ENCODE assay signal across 22 mouse cellular contexts in the genomic region with DNA sequence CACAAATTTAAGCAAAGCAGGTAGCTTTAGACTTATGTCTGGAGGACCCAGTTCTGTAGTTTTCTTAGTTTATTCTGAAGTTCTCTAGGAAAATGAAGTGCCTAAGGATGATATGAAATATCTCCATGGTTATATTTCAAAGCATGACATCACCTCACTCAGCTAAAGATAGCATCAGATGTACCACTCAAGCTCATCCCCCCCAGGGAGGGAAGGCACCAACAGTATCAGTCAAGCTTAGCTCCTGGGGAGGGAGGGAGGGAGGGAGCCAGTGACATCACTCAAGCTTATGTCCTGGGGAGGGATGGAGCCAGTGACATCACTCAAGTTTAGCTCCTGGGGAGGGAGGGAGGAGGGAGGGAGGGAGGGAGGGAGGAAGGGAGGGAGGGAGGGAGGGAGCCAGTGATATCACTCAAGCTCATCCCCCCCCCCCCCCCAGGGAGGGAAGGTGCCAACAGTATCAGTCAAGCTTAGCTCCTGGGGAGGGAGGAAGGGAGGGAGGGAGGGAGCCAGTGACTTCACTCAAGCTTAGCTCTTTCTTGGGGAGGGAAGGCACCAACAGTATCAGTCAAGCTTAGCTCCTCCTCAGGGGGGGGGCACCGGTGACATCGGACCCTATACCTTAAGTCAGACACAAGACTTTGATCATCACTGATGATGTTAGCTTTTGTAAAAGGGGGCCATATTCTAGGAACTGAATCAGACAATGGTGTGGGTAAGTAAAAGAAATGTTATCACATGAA.
"Had no signal": no experiment of that assay in that cellular context is flagged by ENCODE, and none has a peak within 500 bp of the region (broad histone marks: within the 10 kb centered on the region; RNA-seq: fewer than 3 reads in every experiment).

No protein-coding gene starts in this region.

- H3K36me3 ChIP-seq: kidney, embryonic 15.5 days; limb, embryonic 12.5 days; limb, embryonic 15.5 days; midbrain, embryonic 13.5 days had no signal

- DNase-seq: kidney, adult 11 months; kidney, adult 8-10 months; kidney, postnatal 10 days; kidney, postnatal 36 days; left cerebral cortex, postnatal 4 days; liver, postnatal 0 days; lung, embryonic 14.5 days; right cerebral cortex, adult 18-20 months; right cerebral cortex, postnatal 14 days; right cerebral cortex, postnatal 4 days; thymus, adult 18-20 months; thymus, postnatal 14 days; thymus, postnatal 4 days had no signal

- H3K4me3 ChIP-seq: kidney, embryonic 15.5 days; limb, embryonic 12.5 days; limb, embryonic 15.5 days; midbrain, embryonic 13.5 days had no signal

- H3K4me1 ChIP-seq: kidney, embryonic 15.5 days; limb, embryonic 12.5 days; limb, embryonic 15.5 days; midbrain, embryonic 13.5 days had no signal

- ATAC-seq: liver, postnatal 0 days; lung, postnatal 0 days; midbrain, embryonic 13.5 days; midbrain, embryonic 16.5 days had no signal

- H3K9me3 ChIP-seq: kidney, embryonic 15.5 days; limb, embryonic 12.5 days; limb, embryonic 15.5 days; midbrain, embryonic 13.5 days had no signal

- H3K9ac ChIP-seq: kidney, embryonic 15.5 days; limb, embryonic 12.5 days; limb, embryonic 15.5 days; liver, embryonic 14.5 days; liver, postnatal 0 days; lung, embryonic 14.5 days; midbrain, embryonic 13.5 days had no signal

- H3K27ac ChIP-seq: kidney, embryonic 15.5 days; limb, embryonic 12.5 days; limb, embryonic 15.5 days; liver, embryonic 14.5 days; macrophage; midbrain, embryonic 13.5 days had no signal

- H3K4me2 ChIP-seq: kidney, embryonic 15.5 days; limb, embryonic 12.5 days; limb, embryonic 15.5 days; liver, embryonic 11.5 days; lung, embryonic 14.5 days; midbrain, embryonic 13.5 days had no signal

- H3K27me3 ChIP-seq: kidney, embryonic 15.5 days; limb, embryonic 12.5 days; limb, embryonic 15.5 days; midbrain, embryonic 13.5 days had no signal
